Mouse (Mus musculus) MEL (cell line): ENCODE measurements around the gene Spag5. TPM values are rescaled to one million over a fixed set of nuclear protein-coding genes. Genes with fewer than 3 reads are reported as not detected.
"Not testable (repeated sequence)": the region's sequence is repeated elsewhere in the genome, so short reads cannot be mapped to it uniquely, and the experiment has no call there.

ENCODE experiments used
- DNase-seq: peaks from one replicate; pipeline ENCODE4 v3.0.0; 2011; ENCODE audit warnings: low read depth, low spot score
- H3K27ac ChIP-seq: 2 replicates; pipeline ENCODE4 v1.5.1; 2012; ENCODE audit warnings: low read depth, mild to moderate bottlenecking, control low read depth, low read length, moderate library complexity; ENCODE audit not compliant: control insufficient read depth
- H3K27me3 ChIP-seq, 2 experiments: fragments of 150-350 bp in 1 of 2; sonication (generic) in 1 of 2; 2 replicates each; pipeline ENCODE4 v1.6.1; 2012; ENCODE audit warnings: low read length in 2 of 2, mild to moderate bottlenecking in 2 of 2, improper control_type of control experiment in 1 of 2, moderate library complexity in 1 of 2; ENCODE audit not compliant: insufficient read depth in 2 of 2, control insufficient read depth in 1 of 2
- H3K36me3 ChIP-seq, 2 experiments: 2 replicates each; pipeline ENCODE4 v1.6.1; 2012 to 2014; ENCODE audit warnings: low read length in 2 of 2, improper control_type of control experiment in 1 of 2, inconsistent platforms in 1 of 2, mild to moderate bottlenecking in 1 of 2; ENCODE audit not compliant: insufficient read depth in 2 of 2, control insufficient read depth in 1 of 2
- H3K4me1 ChIP-seq, 2 experiments: fragments of 150-350 bp in 1 of 2; sonication (generic) in 1 of 2; 2 replicates each; pipeline ENCODE4 v1.6.1; 2012; ENCODE audit warnings: low read length in 2 of 2, improper control_type of control experiment in 1 of 2, mild to moderate bottlenecking in 1 of 2; ENCODE audit not compliant: insufficient read depth in 2 of 2, control insufficient read depth in 1 of 2
- H3K4me3 ChIP-seq, 2 experiments: fragments of 150-350 bp in 1 of 2; sonication (generic) in 1 of 2; 2 replicates each; pipeline ENCODE4 v1.5.1; 2012; ENCODE audit warnings: low read depth in 2 of 2, low read length in 2 of 2, mild to moderate bottlenecking in 2 of 2, moderate library complexity in 2 of 2, control low read depth in 1 of 2, improper control_type of control experiment in 1 of 2; ENCODE audit not compliant: control insufficient read depth in 1 of 2, insufficient read depth in 1 of 2
- H3K79me2 ChIP-seq: 2 replicates; pipeline ENCODE4 v1.6.1; 2012; ENCODE audit warnings: mild to moderate bottlenecking, low read length, moderate library complexity; ENCODE audit not compliant: control insufficient read depth, poor library complexity, insufficient read depth
- H3K9ac ChIP-seq: 2 replicates; pipeline ENCODE4 v1.6.1; 2012; ENCODE audit warnings: low read depth, mild to moderate bottlenecking, control low read depth, low read length, moderate library complexity; ENCODE audit not compliant: control insufficient read depth, poor library complexity, severe bottlenecking
- H3K9me3 ChIP-seq: fragments of 150-350 bp; sonication (generic); replicated peaks from 2 replicates; pipeline ENCODE4 v1.6.1; 2012; ENCODE audit warnings: mild to moderate bottlenecking, low read length, improper control_type of control experiment, moderate library complexity; ENCODE audit not compliant: insufficient read depth
- BHLHE40 ChIP-seq: IDR thresholded peaks from 2 replicates; pipeline ENCODE4 v1.6.1; 2012; ENCODE audit warnings: low read depth, mild to moderate bottlenecking, inconsistent platforms, low read length, improper control_type of control experiment, borderline replicate concordance
- CTCF ChIP-seq, 3 experiments: IDR thresholded peaks in 2 of 3; conservative IDR thresholded peaks in 1 of 3; 2 replicates each; pipeline ENCODE4 v1.5.1; 2011 to 2012; ENCODE audit warnings: low read length in 3 of 3, low read depth in 2 of 3, mild to moderate bottlenecking in 2 of 3, improper control_type of control experiment in 1 of 3, inconsistent platforms in 1 of 3, mixed read lengths in 1 of 3, moderate library complexity in 1 of 3; ENCODE audit not compliant: control insufficient read depth in 1 of 3, insufficient read depth in 1 of 3, poor library complexity in 1 of 3, severe bottlenecking in 1 of 3
- EP300 ChIP-seq, 2 experiments: IDR thresholded peaks; 2 replicates each; pipeline ENCODE4 v1.6.1; 2011; ENCODE audit warnings: improper control_type of control experiment in 2 of 2, low read length in 2 of 2, low read depth in 1 of 2, mild to moderate bottlenecking in 1 of 2
- ETS1 ChIP-seq: IDR thresholded peaks from 2 replicates; pipeline ENCODE4 v1.6.1; 2012; ENCODE audit warnings: low read depth, mild to moderate bottlenecking, inconsistent platforms, low read length, improper control_type of control experiment, moderate library complexity
- HCFC1 ChIP-seq: IDR thresholded peaks from 2 replicates; pipeline ENCODE4 v1.6.1; 2012; ENCODE audit warnings: low read depth, mild to moderate bottlenecking, inconsistent platforms, low read length, improper control_type of control experiment, moderate library complexity
- MAZ ChIP-seq: IDR thresholded peaks from 2 replicates; pipeline ENCODE4 v1.6.1; 2012; ENCODE audit warnings: low read depth, mild to moderate bottlenecking, inconsistent platforms, low read length, improper control_type of control experiment
- MYB ChIP-seq: IDR thresholded peaks from 2 replicates; pipeline ENCODE4 v1.6.1; 2011; ENCODE audit warnings: mild to moderate bottlenecking, low read depth, low read length, improper control_type of control experiment
- POLR2A ChIP-seq, 2 experiments: IDR thresholded peaks; 2 replicates each; pipeline ENCODE4 v1.6.1; 2011 to 2012; ENCODE audit warnings: low read length in 2 of 2, mild to moderate bottlenecking in 2 of 2, control low read depth in 1 of 2, improper control_type of control experiment in 1 of 2, low read depth in 1 of 2, moderate library complexity in 1 of 2; ENCODE audit not compliant: control insufficient read depth in 1 of 2, insufficient read depth in 1 of 2, poor library complexity in 1 of 2
- POLR2AphosphoS2 ChIP-seq: IDR thresholded peaks from 2 replicates; pipeline ENCODE4 v1.6.1; 2011; ENCODE audit warnings: low read length, improper control_type of control experiment
- RAD21 ChIP-seq: IDR thresholded peaks from 2 replicates; pipeline ENCODE4 v1.6.1; 2011; ENCODE audit warnings: mild to moderate bottlenecking, low read depth, low read length, improper control_type of control experiment
- SIN3A ChIP-seq: IDR thresholded peaks from 2 replicates; pipeline ENCODE4 v1.6.1; 2012; ENCODE audit warnings: low read length, improper control_type of control experiment, inconsistent platforms
- SMC3 ChIP-seq: IDR thresholded peaks from 2 replicates; pipeline ENCODE4 v1.6.1; 2011; ENCODE audit warnings: low read depth, low read length, improper control_type of control experiment
- TCF12 ChIP-seq: IDR thresholded peaks from 2 replicates; pipeline ENCODE4 v1.6.1; 2014; ENCODE audit warnings: low read depth, mild to moderate bottlenecking, inconsistent platforms, low read length, improper control_type of control experiment, moderate library complexity
- ZKSCAN1 ChIP-seq: IDR thresholded peaks from 2 replicates; pipeline ENCODE4 v1.6.1; 2012; ENCODE audit warnings: low read depth, mild to moderate bottlenecking, inconsistent platforms, low read length, improper control_type of control experiment, moderate library complexity
- ZNF384 ChIP-seq: IDR thresholded peaks from 2 replicates; pipeline ENCODE4 v1.6.1; 2012; ENCODE audit warnings: low read depth, mild to moderate bottlenecking, inconsistent platforms, low read length, improper control_type of control experiment
- polyA plus RNA-seq, 2 experiments: library from polyadenylated mRNA; stranded (reverse) in 1 of 2; unstranded in 1 of 2; fragments of >175 nt in 1 of 2; fragments of >200 nt in 1 of 2; gene quantifications; 2 replicates each; pipeline versions ENCODE4 v1.2.1 to v1.2.4; 2012; ENCODE audit warnings: low replicate concordance in 2 of 2, low read depth in 1 of 2; ENCODE audit not compliant: insufficient read length in 2 of 2, insufficient read depth in 1 of 2, missing spikeins in 1 of 2
- total RNA-seq: library from RNA; depleted of rRNA; stranded (reverse); fragments of 300-350 nt; gene quantifications from 2 replicates; pipeline ENCODE4 v1.2.3, GENCODE M21; 2012

Gene Spag5
- total and polyA plus RNA-seq, 3 experiments = 40.1 to 274 (median 77.5) TPM

DNA sequence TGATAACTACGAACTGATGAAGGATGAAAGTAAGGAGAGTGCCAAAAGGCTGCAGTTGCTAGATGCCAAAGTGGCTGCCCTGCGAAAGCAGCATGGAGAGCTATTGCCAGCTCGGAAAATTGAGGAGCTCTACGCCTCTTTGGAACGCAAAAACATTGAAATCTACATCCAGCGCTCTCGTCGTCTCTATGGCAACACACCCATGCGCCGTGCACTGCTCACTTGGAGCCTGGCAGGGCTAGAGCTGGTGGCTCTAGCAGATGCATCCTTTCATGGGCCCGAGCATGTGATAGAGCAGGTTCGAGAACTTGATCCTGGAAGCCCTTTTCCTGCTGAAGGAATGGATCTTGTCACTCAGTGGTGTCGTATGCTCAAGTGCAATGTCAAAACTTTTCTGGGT lies 29.3 kb upstream of the Spag5 start:
- no peak for DNase-seq
- H3K9ac ChIP-seq = no peak overlapping the region

GRCm38 (mm10) chr11:78275596-78275995 lies 25.7 kb upstream of the Spag5 start:
- H3K36me3 ChIP-seq = peaks cover 0 to 34% of the 10 kb centered on the region in 2 experiments; a peak in 2 of 4 replicates
- H3K27ac ChIP-seq = no peak overlapping the region
- no peak overlapping the region for H3K4me3 ChIP-seq
- no peak for DNase-seq
- H3K9ac ChIP-seq = no peak overlapping the region
- no peaks in the 10 kb centered on the region for H3K79me2 ChIP-seq
- H3K27me3 ChIP-seq = no peaks in the 10 kb centered on the region
- no peaks in the 10 kb centered on the region for H3K9me3 ChIP-seq
- 0 out of 4 replicates have a peak, but pooled peaks cover 0 to 2% of the 10 kb centered on the region in 2 experiments for H3K4me1 ChIP-seq
- no peak for TF ChIP-seq ZKSCAN1
- no peak for TF ChIP-seq HCFC1
- no peak for TF ChIP-seq MAZ
- no peak for TF ChIP-seq POLR2AphosphoS2
- no peak for TF ChIP-seq EP300 (IDR thresholded peaks at IDR 0.05; ENCODE audit: low read depth in 1 of 2, low read length in 2 of 2)
- TF ChIP-seq, all 39 proteins: peak for 0

More for the DNA sequence above, 29.3 kb upstream of the Spag5 start:
- Histone ChIP-seq H3K9me3 (no peaks in the 10 kb centered on the region), H3K4me1 (no peaks in the 10 kb centered on the region), H3K4me3 (no peak overlapping the region), H3K27me3 (no peaks in the 10 kb centered on the region), H3K79me2 (no peaks in the 10 kb centered on the region), H3K27ac (no peak overlapping the region), H3K36me3 (peaks cover 0 to 37% of the 10 kb centered on the region in 2 experiments; a peak in 2 of 4 replicates)
- TF ChIP-seq ETS1 (no peak), POLR2AphosphoS2 (no peak), MYB (no peak), POLR2A (IDR thresholded peaks at IDR 0.05; ENCODE audit: control insufficient read depth in 1 of 2, insufficient read depth in 1 of 2, low read depth in 1 of 2, low read length in 2 of 2, poor library complexity in 1 of 2) (no peak), TCF12 (no peak), EP300 (IDR thresholded peaks at IDR 0.05; ENCODE audit: low read depth in 1 of 2, low read length in 2 of 2) (no peak), CTCF (IDR thresholded peaks at IDR 0.05 in 2 of 3, conservative IDR thresholded peaks at IDR 0.05 in 1 of 3; ENCODE audit: control insufficient read depth in 1 of 3, insufficient read depth in 1 of 3, low read depth in 2 of 3, low read length in 3 of 3, poor library complexity in 1 of 3, severe bottlenecking in 1 of 3) (no peak), SIN3A (no peak), BHLHE40 (no peak), HCFC1 (no peak), SMC3 (no peak)

DNA sequence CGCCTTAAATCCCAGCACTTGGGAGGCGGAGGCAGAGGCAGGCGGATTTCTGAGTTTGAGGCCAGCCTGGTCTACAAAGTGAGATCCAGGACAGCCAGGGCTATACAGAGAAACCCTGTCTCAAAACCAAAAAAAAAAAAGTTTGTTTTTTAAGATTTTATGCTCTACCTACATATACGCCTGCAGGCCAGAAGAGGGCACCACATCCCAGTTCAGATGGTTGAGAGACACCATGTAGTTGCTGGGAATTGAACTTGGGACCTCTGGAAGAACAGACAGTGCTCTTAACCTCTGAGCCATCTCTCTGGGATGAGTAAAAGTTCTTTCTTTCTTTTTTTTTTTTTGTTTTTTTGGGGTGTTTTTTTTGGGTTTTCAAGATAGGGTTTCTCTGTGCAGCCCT lies 25.2 kb upstream of the Spag5 start:
- not testable (repeated sequence) for H3K27me3 ChIP-seq, H3K27ac ChIP-seq, H3K9me3 ChIP-seq, H3K4me1 ChIP-seq, H3K4me3 ChIP-seq, H3K9ac ChIP-seq, H3K79me2 ChIP-seq
- DNase-seq = peak; percentile 77
- TF ChIP-seq SMC3 (peak; percentile 41), ZNF384 (peak; percentile 90), RAD21 (peak; percentile 41), CTCF (IDR thresholded peaks at IDR 0.05 in 2 of 3, conservative IDR thresholded peaks at IDR 0.05 in 1 of 3; ENCODE audit: control insufficient read depth in 1 of 3, insufficient read depth in 1 of 3, low read depth in 2 of 3, low read length in 3 of 3, poor library complexity in 1 of 3, severe bottlenecking in 1 of 3) (peak; percentile 42 to 64 (median 61))
- H3K36me3 ChIP-seq = peaks cover 0 to 36% of the 10 kb centered on the region in 2 experiments; a peak in 2 of 4 replicates
